Mouse (Mus musculus) MEL (cell line): ENCODE measurements around the gene Ly6g6c.

Experiments
- CTCF ChIP-seq, 3 experiments: IDR thresholded peaks in 2 of 3; conservative IDR thresholded peaks in 1 of 3; 2 replicates each; pipeline ENCODE4 v1.5.1; 2011 to 2012; ENCODE audit warnings: low read length in 3 of 3, low read depth in 2 of 3, mild to moderate bottlenecking in 2 of 3, improper control_type of control experiment in 1 of 3, inconsistent platforms in 1 of 3, mixed read lengths in 1 of 3, moderate library complexity in 1 of 3; ENCODE audit not compliant: control insufficient read depth in 1 of 3, insufficient read depth in 1 of 3, poor library complexity in 1 of 3, severe bottlenecking in 1 of 3
- NRF1 ChIP-seq: IDR thresholded peaks from 2 replicates; pipeline ENCODE4 v1.6.1; 2014; ENCODE audit warnings: low read depth, mild to moderate bottlenecking, inconsistent platforms, low read length, improper control_type of control experiment, moderate library complexity; ENCODE audit not compliant: poor library complexity, insufficient read depth, severe bottlenecking
- POLR2A ChIP-seq, 2 experiments: IDR thresholded peaks; 2 replicates each; pipeline ENCODE4 v1.6.1; 2011 to 2012; ENCODE audit warnings: low read length in 2 of 2, mild to moderate bottlenecking in 2 of 2, control low read depth in 1 of 2, improper control_type of control experiment in 1 of 2, low read depth in 1 of 2, moderate library complexity in 1 of 2; ENCODE audit not compliant: control insufficient read depth in 1 of 2, insufficient read depth in 1 of 2, poor library complexity in 1 of 2
- ZC3H11A ChIP-seq: IDR thresholded peaks from 2 replicates; pipeline ENCODE4 v1.6.1; 2012; ENCODE audit warnings: low read depth, mild to moderate bottlenecking, inconsistent platforms, low read length, improper control_type of control experiment
- ZNF384 ChIP-seq: IDR thresholded peaks from 2 replicates; pipeline ENCODE4 v1.6.1; 2012; ENCODE audit warnings: low read depth, mild to moderate bottlenecking, inconsistent platforms, low read length, improper control_type of control experiment

- no peak for TF ChIP-seq NRF1
- TF ChIP-seq ZNF384 = no peak
- no peak for TF ChIP-seq CTCF (IDR thresholded peaks at IDR 0.05 in 2 of 3, conservative IDR thresholded peaks at IDR 0.05 in 1 of 3; ENCODE audit: control insufficient read depth in 1 of 3, insufficient read depth in 1 of 3, low read depth in 2 of 3, low read length in 3 of 3, poor library complexity in 1 of 3, severe bottlenecking in 1 of 3)
- TF ChIP-seq POLR2A (IDR thresholded peaks at IDR 0.05; ENCODE audit: control insufficient read depth in 1 of 2, insufficient read depth in 1 of 2, low read depth in 1 of 2, low read length in 2 of 2, poor library complexity in 1 of 2) = no peak; a peak in 1 of 4 replicates
- no peak for TF ChIP-seq ZC3H11A
These were observed 40.9 kb upstream of the Ly6g6c start for GRCm38 (mm10) chr17:35024261-35024660.
